Mouse (Mus musculus): ENCODE measurements around the gene Tent5c.

GRCm38 (mm10) chr3:100502516-100502915, 13.4 kb upstream of the Tent5c start:
- TF ChIP-seq CTCF (IDR thresholded peaks at IDR 0.05; ENCODE audit: insufficient read depth, low read length) (no peak), POLR2A (IDR thresholded peaks at IDR 0.05; ENCODE audit: borderline replicate concordance, extremely low read depth, low read depth, low read length) (no peak)
